Mouse (Mus musculus) hindbrain, embryonic 13.5 days (tissue): ENCODE results near the gene Exosc6. TPM values are rescaled to one million over a fixed set of nuclear protein-coding genes. Genes with fewer than 3 reads are reported as not detected.
"Not testable (repeated sequence)": the region's sequence is repeated elsewhere in the genome, so short reads cannot be mapped to it uniquely, and the experiment has no call there.

Experiments
- ATAC-seq: fragments of 200-750 bp; cut with Nextera tagmentation; 2 replicates; pipeline ENCODE4 v1.8.0; 2017; ENCODE audit warnings: moderate TSS enrichment; ENCODE audit not compliant: low FRiP score
- H3K27ac ChIP-seq: fragments of 300-500 bp; sonication (generic); 2 replicates; pipeline ENCODE4 v1.5.1; 2015; ENCODE audit warnings: inconsistent platforms, mild to moderate bottlenecking, moderate library complexity
- H3K27me3 ChIP-seq: fragments of 300-500 bp; sonication (generic); 2 replicates; pipeline ENCODE4 v1.6.1; 2015; ENCODE audit warnings: mild to moderate bottlenecking, inconsistent platforms
- H3K36me3 ChIP-seq: fragments of 300-500 bp; sonication (generic); 2 replicates; pipeline ENCODE4 v1.6.1; 2015; ENCODE audit warnings: mild to moderate bottlenecking, inconsistent platforms
- H3K4me1 ChIP-seq: fragments of 300-500 bp; sonication (generic); replicated peaks from 2 replicates; pipeline ENCODE4 v1.6.1; 2015; ENCODE audit warnings: inconsistent platforms
- H3K4me2 ChIP-seq: fragments of 300-500 bp; sonication (generic); 2 replicates; pipeline ENCODE4 v1.6.1; 2015; ENCODE audit warnings: inconsistent platforms, mild to moderate bottlenecking, moderate library complexity
- H3K4me3 ChIP-seq: fragments of 300-500 bp; sonication (generic); 2 replicates; pipeline ENCODE4 v1.5.1; 2015; ENCODE audit warnings: mild to moderate bottlenecking, inconsistent platforms
- H3K9ac ChIP-seq: fragments of 300-500 bp; sonication (generic); 2 replicates; pipeline ENCODE4 v1.6.1; 2015; ENCODE audit warnings: mild to moderate bottlenecking, inconsistent platforms
- H3K9me3 ChIP-seq: fragments of 300-500 bp; sonication (generic); 2 replicates; pipeline ENCODE4 v1.6.1; 2016; ENCODE audit warnings: inconsistent platforms
- WGBS: fragments of 180-500 bp; shearing (Covaris S2); methylation state at CpG from one replicate; pipeline ENCODE4 v1.1.7; 2015; 5-methylcytosine and 5-hydroxymethylcytosine counted together
- microRNA-seq: library from miRNA; unstranded; fragments of <30 nt; microRNA quantifications from one replicate; pipeline ENCODE4, GENCODE M21; 2016
- polyA plus RNA-seq: library from polyadenylated mRNA; unstranded; fragments of >200 nt; fragmentation: Nextera tagmentation; extraction: Ambion mirVana; gene quantifications from 2 replicates; pipeline ENCODE4 v1.2.1, GENCODE M21; 2015

Gene Exosc6
- polyA plus RNA-seq, 1 experiment from 2014 or later = not detected

DNA sequence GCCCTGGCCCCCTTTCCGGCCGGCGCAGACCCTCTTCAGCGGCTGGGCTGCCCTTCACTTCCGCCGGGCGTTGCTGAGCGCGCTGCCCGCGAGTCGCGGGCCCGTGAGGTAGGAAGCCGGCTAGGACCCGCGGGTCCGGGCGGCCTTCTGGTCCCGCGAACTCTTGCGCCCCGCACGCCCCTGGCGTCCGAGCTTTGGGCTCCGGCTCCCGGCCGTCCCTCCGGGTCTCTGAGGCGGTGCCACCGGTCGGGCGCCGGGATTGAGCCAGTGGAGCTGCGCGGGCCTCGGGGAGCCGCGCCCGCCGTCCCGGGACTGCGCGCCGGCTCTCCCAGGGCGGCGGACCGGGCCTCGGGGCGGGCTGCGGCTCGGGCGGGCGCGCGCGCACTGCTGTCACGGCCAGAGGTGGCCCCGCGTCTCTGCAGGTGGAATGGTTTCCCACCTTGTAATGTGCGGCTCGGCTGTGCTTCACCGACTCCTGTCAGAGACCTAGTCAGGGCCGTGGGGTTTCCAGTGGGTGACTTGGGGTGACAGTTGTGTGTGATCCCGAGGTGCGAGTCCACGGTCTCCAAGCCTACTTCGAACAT lies 38.7 kb downstream of the Exosc6 start:
- not testable (repeated sequence) for H3K9me3 ChIP-seq, H3K36me3 ChIP-seq, H3K27me3 ChIP-seq
- under 1% methylated on average over 56 of the region's 69 CpGs for WGBS
- H3K27ac ChIP-seq = peak overlapping the region; percentile 40; the same call in 1 of the 2 replicates
- H3K4me3 ChIP-seq = peak overlapping the region; percentile 61
- peaks cover 20% of the 10 kb centered on the region for H3K4me1 ChIP-seq
- peak; percentile 78 for ATAC-seq
- H3K4me2 ChIP-seq = peak overlapping the region; percentile 82
- peak overlapping the region; percentile 79 for H3K9ac ChIP-seq

Small RNAs within 50 kb of the gene (microRNA-seq; reads per million reads assigned to microRNA genes)
- not detected for gene Gm24103
- gene Mir3473d = not detected

Other genes with a start within 250 kb of the Exosc6 start
- 71.9 and 77.8 TPM in 2 replicates for gene Cog4, start 209.7 kb upstream of the Exosc6 start, polyA plus RNA-seq
- gene Sf3b3, start 209.6 kb upstream of the Exosc6 start, polyA plus RNA-seq = 106 and 109 TPM in 2 replicates
- gene Fuk, start 153.9 kb upstream of the Exosc6 start, polyA plus RNA-seq = 7.5 and 8.4 TPM in 2 replicates
- 21.0 and 23.0 TPM in 2 replicates for gene St3gal2, start 136.4 kb upstream of the Exosc6 start, polyA plus RNA-seq
- 11.5 and 11.6 TPM in 2 replicates for gene Ddx19a, start 58.5 kb upstream of the Exosc6 start, polyA plus RNA-seq
- gene Ddx19b, start 24.6 kb upstream of the Exosc6 start, polyA plus RNA-seq = 7.6 and 7.9 TPM in 2 replicates
- gene Aars, start 23.2 kb upstream of the Exosc6 start, polyA plus RNA-seq = 67.7 and 70.4 TPM in 2 replicates
- gene Clec18a, start 36.1 kb downstream of the Exosc6 start, polyA plus RNA-seq = 0.97 and 1.4 TPM in 2 replicates
- 11.5 and 11.7 TPM in 2 replicates for gene Pdpr, start 38.3 kb downstream of the Exosc6 start, polyA plus RNA-seq
- gene Glg1, start 202.9 kb downstream of the Exosc6 start, polyA plus RNA-seq = 66.7 and 68.6 TPM in 2 replicates
- gene Rfwd3, start 243.9 kb downstream of the Exosc6 start, polyA plus RNA-seq = 26.8 and 29.0 TPM in 2 replicates